Mouse (Mus musculus) testis, adult 2 months (tissue): ENCODE data around the gene Fbxo48.

Experiments
- CTCF ChIP-seq: fragments of 200-500 bp; IDR thresholded peaks from 2 replicates; pipeline ENCODE4 v1.5.1; 2012; ENCODE audit warnings: low read depth, mild to moderate bottlenecking, inconsistent platforms, low read length, moderate library complexity; ENCODE audit not compliant: control insufficient read depth, insufficient read depth, insufficient replicate concordance
- POLR2A ChIP-seq: fragments of 200-500 bp; IDR thresholded peaks from 2 replicates; pipeline ENCODE4 v1.6.1; 2012; ENCODE audit warnings: low read depth, mild to moderate bottlenecking, inconsistent platforms, low read length, moderate library complexity; ENCODE audit not compliant: control insufficient read depth

DNA sequence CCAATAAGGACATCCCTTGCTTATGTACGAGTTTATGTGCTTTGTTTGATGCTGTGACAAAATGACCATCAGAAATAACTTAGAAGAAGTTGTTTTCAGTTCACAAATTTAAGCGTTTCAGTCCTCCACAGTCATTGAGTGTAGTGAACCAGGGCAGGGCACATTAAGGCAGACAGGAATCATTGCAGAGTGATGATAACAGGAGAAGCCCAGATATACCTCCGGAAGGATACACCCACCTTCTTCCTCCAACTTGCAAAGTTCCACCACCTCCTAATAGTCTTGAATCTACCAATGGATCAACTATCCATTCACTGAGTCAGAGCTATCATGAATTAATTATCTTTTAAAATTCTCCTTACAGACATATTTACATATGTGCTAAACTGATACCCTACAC is 20.9 kb downstream of the Fbxo48 start:
- TF ChIP-seq CTCF (no peak), POLR2A (no peak)
